Mouse (Mus musculus) forebrain, embryonic 15.5 days (tissue): Measurements from ENCODE around the gene Bmp2. TPM values are rescaled to one million over a fixed set of nuclear protein-coding genes. Genes with fewer than 3 reads are reported as not detected.

Experiments
- ATAC-seq: fragments of 200-750 bp; cut with Nextera tagmentation; replicated peaks from 2 replicates; pipeline ENCODE4 v1.8.0; 2017; ENCODE audit warnings: mild to moderate bottlenecking, moderate TSS enrichment, moderate library complexity
- H3K27ac ChIP-seq: fragments of 300-500 bp; sonication (generic); replicated peaks from 2 replicates; pipeline ENCODE4 v1.5.1; 2015; ENCODE audit warnings: mild to moderate bottlenecking, inconsistent platforms
- H3K27me3 ChIP-seq: fragments of 300-500 bp; sonication (generic); 2 replicates; pipeline ENCODE4 v1.6.1; 2015; ENCODE audit warnings: inconsistent platforms
- H3K36me3 ChIP-seq: fragments of 300-500 bp; sonication (generic); 2 replicates; pipeline ENCODE4 v1.6.1; 2015; ENCODE audit warnings: mild to moderate bottlenecking, inconsistent platforms
- H3K4me1 ChIP-seq: fragments of 300-500 bp; sonication (generic); 2 replicates; pipeline ENCODE4 v1.6.1; 2015; ENCODE audit warnings: inconsistent platforms
- H3K4me2 ChIP-seq: fragments of 300-500 bp; sonication (generic); replicated peaks from 2 replicates; pipeline ENCODE4 v1.6.1; 2015; ENCODE audit warnings: mild to moderate bottlenecking, inconsistent platforms
- H3K4me3 ChIP-seq: fragments of 300-500 bp; sonication (generic); 2 replicates; pipeline ENCODE4 v1.5.1; 2015; ENCODE audit warnings: mild to moderate bottlenecking, inconsistent platforms
- H3K9ac ChIP-seq: fragments of 300-500 bp; sonication (generic); replicated peaks from 2 replicates; pipeline ENCODE4 v1.6.1; 2015; ENCODE audit warnings: mild to moderate bottlenecking, inconsistent platforms
- H3K9me3 ChIP-seq: fragments of 300-500 bp; sonication (generic); 2 replicates; pipeline ENCODE4 v1.6.1; 2016; ENCODE audit warnings: inconsistent platforms
- WGBS: fragments of 180-500 bp; shearing (Covaris S2); methylation state at CpG from one replicate; pipeline ENCODE4 v1.1.7; 2015; ENCODE audit warnings: mixed read lengths; 5-methylcytosine and 5-hydroxymethylcytosine counted together
- microRNA-seq: library from miRNA; unstranded; fragments of <30 nt; microRNA quantifications from one replicate; pipeline ENCODE4, GENCODE M21; 2016
- polyA plus RNA-seq: library from polyadenylated mRNA; unstranded; fragments of >200 nt; fragmentation: Nextera tagmentation; extraction: Ambion mirVana; gene quantifications from 2 replicates; pipeline ENCODE4 v1.2.1, GENCODE M21; 2015

Bmp2 gene
- polyA plus RNA-seq, 1 experiment from 2014 or later = 1.8 TPM

DNA sequence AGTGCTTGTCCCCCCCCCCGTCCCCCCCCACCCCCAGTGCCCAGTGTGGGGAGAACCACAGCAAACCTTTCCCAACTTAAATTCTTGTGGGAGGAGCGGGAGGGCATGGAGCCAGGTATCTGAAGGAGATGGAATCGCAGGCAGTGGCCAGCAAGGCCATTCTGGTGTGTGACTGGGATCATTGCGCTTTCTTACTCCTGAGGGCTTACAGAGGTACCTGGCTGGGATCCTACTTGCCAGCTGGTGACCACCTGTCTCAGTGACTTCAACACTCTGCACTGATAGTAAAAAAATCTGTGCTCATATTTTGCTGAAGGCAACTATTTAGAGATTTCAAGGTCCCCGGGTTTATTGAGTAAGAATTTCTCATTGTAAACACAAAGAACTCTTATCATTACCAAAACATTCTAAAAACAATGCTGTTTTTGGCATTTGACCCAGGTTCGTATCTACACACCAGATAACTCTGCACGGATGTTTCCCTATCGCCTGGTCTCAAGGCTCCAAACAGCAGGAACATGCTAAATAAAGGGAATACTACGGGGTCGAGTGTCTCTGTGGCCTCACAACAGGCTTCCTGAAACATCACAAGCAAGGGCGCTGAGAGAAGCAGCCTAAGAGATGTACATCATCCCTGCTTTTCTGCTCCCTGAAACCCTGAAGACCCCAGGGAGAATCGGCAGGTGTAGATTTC, 39.8 kb downstream of the Bmp2 start:
- no peaks in the 10 kb centered on the region for H3K27me3 ChIP-seq

More for the DNA sequence above, 39.8 kb downstream of the Bmp2 start:
- no peaks in the 10 kb centered on the region for H3K9me3 ChIP-seq
- H3K36me3 ChIP-seq = no peaks in the 10 kb centered on the region
- H3K4me3 ChIP-seq = no peak overlapping the region
- no peak overlapping the region for H3K9ac ChIP-seq
- 0 out of 2 replicates have a peak, but pooled peaks cover 3% of the 10 kb centered on the region for H3K4me1 ChIP-seq
- ATAC-seq = no peak
- H3K27ac ChIP-seq = no peak overlapping the region
- H3K4me2 ChIP-seq = no peak overlapping the region
- 62% methylated on average over 12 of the region's 12 CpGs for WGBS

Small RNAs within 50 kb of the gene (microRNA-seq; reads per million reads assigned to microRNA genes)
- gene Mir3090 = not detected
